Mouse (Mus musculus) v-Abl transformed pro-B cells (cell line): Measurements from ENCODE around the gene Ddx31.

Experiments used
- in situ Hi-C, 2 experiments: fragments of 400-800 bp; cut with MboI; formaldehyde crosslinking; loops; one replicate each; pipeline ENCODE4 v1.15.1; 2025; ENCODE audit not compliant: unreplicated experiment in 2 of 2

Gene Ddx31

GRCm38 (mm10) chr2:28840222-28840951, at the start of gene Ddx31, which contains the start of gene Gtf3c4:
Ddx31 (plus strand) TSS chr2:28840406.
Gtf3c4 (minus strand) TSS chr2:28840360.
- in situ Hi-C loops = no loop called here

- in situ Hi-C loops = no loop called here
Observed at GRCm38 (mm10) chr2:28792931-28793610, 47.1 kb upstream of the Ddx31 start.

GRCm38 (mm10) chr2:28794623-28795022, 45.6 kb upstream of the Ddx31 start:
- in situ Hi-C loops = no loop called here

- in situ Hi-C loops = no loop called here
Observed at GRCm38 (mm10) chr2:28796298-28796697, 43.9 kb upstream of the Ddx31 start.

- in situ Hi-C loops = no loop called here
Observed at GRCm38 (mm10) chr2:28797490-28798106, 42.6 kb upstream of the Ddx31 start.

GRCm38 (mm10) chr2:28798390-28798789, 41.8 kb upstream of the Ddx31 start:
- in situ Hi-C loops = no loop called here

GRCm38 (mm10) chr2:28799575-28799974, 40.6 kb upstream of the Ddx31 start:
- in situ Hi-C loops = no loop called here

- in situ Hi-C loops = no loop called here
Observed at GRCm38 (mm10) chr2:28803406-28803805, 36.8 kb upstream of the Ddx31 start.

- in situ Hi-C loops = no loop called here
Observed at GRCm38 (mm10) chr2:28808841-28809240, 31.4 kb upstream of the Ddx31 start.

- in situ Hi-C loops = no loop called here
Observed at GRCm38 (mm10) chr2:28810260-28811013, 29.8 kb upstream of the Ddx31 start.

GRCm38 (mm10) chr2:28818866-28819265, 21.3 kb upstream of the Ddx31 start:
- in situ Hi-C loops = no loop called here

- in situ Hi-C loops = no loop called here
Observed at GRCm38 (mm10) chr2:28829265-28829664, 10.9 kb upstream of the Ddx31 start.

GRCm38 (mm10) chr2:28836181-28836940, 3.8 kb upstream of the Ddx31 start:
- in situ Hi-C loops = loop anchor here in 1 of 2 experiments (10.0 kb wide), 1 partner anchor 218 kb away; the partner anchor contains the start of gene Cfap77

GRCm38 (mm10) chr2:28839501-28840221, 545 bp upstream of the Ddx31 start:
- in situ Hi-C loops = loop anchor here in 1 of 2 experiments (10.0 kb wide), 1 partner anchor 215 kb away; the partner anchor contains the start of gene Cfap77

- in situ Hi-C loops = no loop called here
Observed at GRCm38 (mm10) chr2:28842042-28842441, 1.8 kb downstream of the Ddx31 start.

GRCm38 (mm10) chr2:28848879-28849278, 8.7 kb downstream of the Ddx31 start:
- in situ Hi-C loops = no loop called here

GRCm38 (mm10) chr2:28852594-28852993, 12.4 kb downstream of the Ddx31 start:
- in situ Hi-C loops = loop anchor here in 1 of 2 experiments (10.0 kb wide), 1 partner anchor 202 kb away; the partner anchor contains the start of gene Cfap77

- in situ Hi-C loops = loop anchor here in 1 of 2 experiments (10.0 kb wide), 1 partner anchor 199 kb away; the partner anchor contains the start of gene Cfap77
Observed at GRCm38 (mm10) chr2:28855773-28856172, 15.6 kb downstream of the Ddx31 start.

GRCm38 (mm10) chr2:28859303-28859702, 19.1 kb downstream of the Ddx31 start:
- in situ Hi-C loops = loop anchor here in 1 of 2 experiments (10.0 kb wide), 1 partner anchor 195 kb away; the partner anchor contains the start of gene Cfap77
